Mouse (Mus musculus) G1E (cell line): ENCODE measurements around the gene Rps6kb1.

Source experiments
- CTCF ChIP-seq: IDR thresholded peaks from 2 replicates; pipeline ENCODE4 v1.5.1; 2012; ENCODE audit warnings: low read depth, low read length, inconsistent platforms, mixed read lengths
- TAL1 ChIP-seq: conservative IDR thresholded peaks from 2 replicates; pipeline ENCODE4 v1.6.1; 2012; ENCODE audit warnings: low read depth, low read length, inconsistent platforms, mixed read lengths

GRCm38 (mm10) chr11:86581943-86582542 lies 37.4 kb upstream of the Rps6kb1 start:
- no peak for TF ChIP-seq CTCF
- TF ChIP-seq TAL1 = no peak
